Mouse (Mus musculus) kidney, postnatal 0 days (tissue): ENCODE measurements around the gene Raly. TPM values are rescaled to one million over a fixed set of nuclear protein-coding genes. Genes with fewer than 3 reads are reported as not detected.
A peak's percentile ranks its signal among the peaks of the same experiment; 100 is the strongest.

ENCODE experiments used
- ATAC-seq: fragments of 200-750 bp; cut with Nextera tagmentation; replicated peaks from 2 replicates; pipeline ENCODE4 v1.8.0; 2017; ENCODE audit warnings: low read depth, moderate number of reproducible peaks, moderate TSS enrichment, moderate library complexity; ENCODE audit not compliant: low FRiP score
- DNase-seq: peaks from one replicate; pipeline ENCODE4 v3.0.0-alpha.2; 2016; ENCODE audit warnings: low spot score
- H3K27ac ChIP-seq: fragments of 300-500 bp; sonication (generic); 2 replicates; pipeline ENCODE4 v1.5.1; 2014; ENCODE audit warnings: mild to moderate bottlenecking
- H3K27me3 ChIP-seq: fragments of 300-500 bp; sonication (generic); 2 replicates; pipeline ENCODE4 v1.6.1; 2014; ENCODE audit warnings: low read length, mixed read lengths; ENCODE audit not compliant: insufficient read depth
- H3K36me3 ChIP-seq: fragments of 300-500 bp; sonication (generic); 2 replicates; pipeline ENCODE4 v1.6.1; 2014; ENCODE audit warnings: low read length, mixed read lengths; ENCODE audit not compliant: insufficient read depth
- H3K4me1 ChIP-seq: fragments of 300-500 bp; sonication (generic); replicated peaks from 2 replicates; pipeline ENCODE4 v1.6.1; 2014; ENCODE audit warnings: antibody characterized with exemption, low read length, mixed read lengths; ENCODE audit not compliant: insufficient read depth
- H3K4me2 ChIP-seq: fragments of 300-500 bp; sonication (generic); 2 replicates; pipeline ENCODE4 v1.6.1; 2014; ENCODE audit warnings: mild to moderate bottlenecking, low read length, moderate library complexity, mixed read lengths
- H3K4me3 ChIP-seq: fragments of 300-500 bp; sonication (generic); replicated peaks from 2 replicates; pipeline ENCODE4 v1.5.1; 2014; ENCODE audit warnings: low read depth, low read length
- H3K9ac ChIP-seq: fragments of 300-500 bp; sonication (generic); 2 replicates; pipeline ENCODE4 v1.6.1; 2014; ENCODE audit warnings: low read depth, low read length
- H3K9me3 ChIP-seq: fragments of 300-500 bp; sonication (generic); replicated peaks from 2 replicates; pipeline ENCODE4 v1.6.1; 2016; ENCODE audit warnings: low read length, inconsistent platforms, mixed read lengths
- CTCF ChIP-seq: IDR thresholded peaks from 2 replicates; pipeline ENCODE4 v1.5.1; 2016; ENCODE audit warnings: antibody characterized with exemption, low read depth, mild to moderate bottlenecking, moderate library complexity
- WGBS: fragments of 180-500 bp; shearing (Covaris S2); extraction: QIAGEN DNeasy Blood & Tissue Kit; methylation state at CpG from one replicate; pipeline ENCODE4 v1.1.7; 2014; 5-methylcytosine and 5-hydroxymethylcytosine counted together
- polyA plus RNA-seq: library from polyadenylated mRNA; unstranded; fragments of >200 nt; fragmentation: Nextera tagmentation; extraction: Ambion mirVana; gene quantifications from 2 replicates; pipeline ENCODE4 v1.2.1, GENCODE M21; 2015

Raly gene
- polyA plus RNA-seq, 1 experiment from 2014 or later: 31.6 TPM

DNA sequence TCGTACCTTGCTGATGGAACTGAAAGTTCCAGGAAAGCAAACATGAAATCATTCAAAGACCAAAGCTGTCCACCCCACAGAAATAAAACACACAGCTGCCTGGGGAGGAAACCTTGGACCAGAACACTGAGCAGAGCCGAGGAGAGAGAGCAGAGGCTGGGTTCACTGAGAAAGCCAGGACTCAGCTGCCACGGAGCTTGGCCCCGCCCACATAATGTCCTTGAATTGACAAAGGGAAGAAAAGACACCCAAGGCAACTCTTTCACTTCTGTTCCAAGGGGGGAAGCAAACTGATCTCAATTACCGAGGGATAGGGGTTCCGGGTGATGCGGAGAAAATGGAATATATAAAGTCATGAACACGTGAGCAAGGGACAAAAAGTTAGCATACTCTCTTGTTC is 39.0 kb upstream of the Raly start:
- Histone ChIP-seq H3K4me1 (peaks cover 9% of the 10 kb centered on the region; the same call in 1 of the 2 replicates), H3K4me3 (no peak overlapping the region), H3K27ac (no peak overlapping the region), H3K27me3 (no peaks in the 10 kb centered on the region), H3K9me3 (no peaks in the 10 kb centered on the region), H3K36me3 (no peaks in the 10 kb centered on the region), H3K9ac (no peak overlapping the region), H3K4me2 (no peak overlapping the region)
- ATAC-seq: no peak
- 57% methylated on average over 8 of the region's 8 CpGs for WGBS
- DNase-seq: no peak
- TF ChIP-seq CTCF: no peak

DNA sequence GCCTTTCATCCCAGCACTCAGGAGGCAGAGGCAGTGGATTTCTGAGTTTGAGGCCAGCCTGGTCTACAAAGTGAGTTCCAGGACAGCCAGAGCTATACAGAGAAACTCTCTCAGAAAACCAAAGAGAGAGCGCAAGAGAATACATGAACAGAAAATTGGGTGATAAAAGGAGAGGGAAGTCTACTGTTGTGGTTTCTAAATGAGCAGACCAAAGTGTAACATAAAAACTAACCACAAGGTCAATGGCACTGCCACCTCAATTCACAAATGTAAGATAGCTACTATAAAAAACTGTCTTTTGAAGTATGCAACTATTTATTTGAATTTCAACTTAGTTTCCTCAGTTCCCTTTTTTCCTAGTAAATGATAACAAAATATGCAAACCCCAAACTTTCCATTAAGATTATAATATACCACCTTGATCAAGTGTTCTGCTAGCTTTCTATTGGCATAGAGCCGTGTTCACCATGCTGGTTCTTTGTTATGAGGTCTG is 36.8 kb upstream of the Raly start:
- Histone ChIP-seq H3K27me3 (no peaks in the 10 kb centered on the region), H3K4me3 (no peak overlapping the region), H3K9ac (no peak overlapping the region), H3K4me1 (peaks cover 7% of the 10 kb centered on the region; the same call in 1 of the 2 replicates), H3K27ac (no peak overlapping the region), H3K9me3 (no peaks in the 10 kb centered on the region), H3K4me2 (no peak overlapping the region), H3K36me3 (no peaks in the 10 kb centered on the region)
- TF ChIP-seq CTCF: no peak
- 93% methylated on average over 2 of the region's 2 CpGs for WGBS
- no peak for ATAC-seq
- DNase-seq: no peak

DNA sequence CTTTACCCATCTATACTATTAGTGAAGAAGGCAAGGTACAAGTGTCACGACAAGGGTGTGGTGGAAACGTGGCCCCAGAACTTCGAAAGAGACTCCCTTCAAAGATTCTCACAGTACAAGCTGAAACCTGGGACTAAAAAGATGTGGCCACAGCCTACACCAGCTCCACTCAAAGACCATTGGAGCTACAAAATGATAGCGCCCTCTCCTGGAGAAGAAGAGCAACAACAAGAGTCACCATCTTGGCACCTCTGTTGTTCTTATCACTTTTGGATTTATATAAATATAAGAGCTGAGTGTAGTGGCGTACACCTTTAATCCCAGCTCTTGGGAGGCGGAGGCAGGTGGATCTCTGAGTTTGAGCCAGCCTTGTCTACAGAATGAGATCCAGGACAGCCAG is 35.1 kb upstream of the Raly start:
- H3K27ac ChIP-seq: no peak overlapping the region
- H3K4me1 ChIP-seq: no peaks in the 10 kb centered on the region
- WGBS: 66% methylated on average over 6 of the region's 6 CpGs
- H3K27me3 ChIP-seq: no peaks in the 10 kb centered on the region
- no peak overlapping the region for H3K4me2 ChIP-seq
- no peaks in the 10 kb centered on the region for H3K36me3 ChIP-seq
- H3K4me3 ChIP-seq: no peak overlapping the region
- no peak overlapping the region for H3K9ac ChIP-seq
- DNase-seq (peak; percentile 57), ATAC-seq (no peak)
- peak; percentile 66 for TF ChIP-seq CTCF
- no peaks in the 10 kb centered on the region for H3K9me3 ChIP-seq

DNA sequence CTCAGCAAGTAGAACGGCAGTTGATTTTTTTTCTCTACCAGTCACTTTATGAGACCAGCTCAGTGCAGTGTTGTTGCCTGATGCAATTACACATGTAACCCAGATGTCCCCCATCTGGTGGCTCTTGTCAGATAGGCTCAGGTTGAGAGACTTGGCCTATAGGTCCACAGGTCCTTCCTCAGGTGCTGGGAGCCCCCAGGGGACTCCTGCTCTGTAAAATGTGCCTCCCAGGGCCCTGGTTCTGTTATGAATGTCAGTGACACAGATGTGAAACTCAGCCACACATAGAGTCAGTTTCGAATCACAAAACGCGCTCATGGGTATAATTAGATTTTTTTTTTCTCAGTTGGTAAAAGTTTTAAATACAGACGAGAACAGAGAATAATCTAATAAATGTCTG is 33.2 kb upstream of the Raly start:
- no peak for ATAC-seq
- H3K9me3 ChIP-seq: no peaks in the 10 kb centered on the region
- no peak overlapping the region for H3K27ac ChIP-seq
- H3K36me3 ChIP-seq: no peaks in the 10 kb centered on the region
- no peaks in the 10 kb centered on the region for H3K27me3 ChIP-seq
- H3K9ac ChIP-seq: no peak overlapping the region
- no peak for DNase-seq
- 85% methylated on average over 5 of the region's 5 CpGs for WGBS
- no peak overlapping the region for H3K4me3 ChIP-seq
- H3K4me2 ChIP-seq: no peak overlapping the region
- no peak for TF ChIP-seq CTCF
- no peaks in the 10 kb centered on the region for H3K4me1 ChIP-seq

DNA sequence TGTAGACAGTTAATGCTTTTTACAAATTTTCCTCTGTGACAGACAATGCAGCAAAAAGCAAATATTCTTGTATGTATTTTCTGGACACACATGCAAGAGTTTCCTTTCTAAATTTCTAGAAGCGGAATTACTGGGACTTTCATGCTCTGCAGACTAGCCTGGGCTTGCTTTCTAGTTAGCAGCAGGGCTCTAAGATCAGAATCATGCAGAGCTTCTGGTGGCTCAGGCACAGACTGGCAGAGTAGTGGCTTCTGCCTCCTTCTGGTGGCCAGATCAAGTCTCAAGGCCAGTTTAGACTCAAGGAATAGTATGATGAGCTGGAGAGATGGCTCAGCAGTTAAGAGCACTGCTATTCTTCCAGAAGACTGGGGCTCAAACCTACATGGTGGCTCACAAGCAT is 32.4 kb upstream of the Raly start:
- no peaks in the 10 kb centered on the region for H3K4me1 ChIP-seq
- no peak overlapping the region for H3K4me3 ChIP-seq
- H3K27me3 ChIP-seq: no peaks in the 10 kb centered on the region
- no peak overlapping the region for H3K27ac ChIP-seq
- 98% methylated on average over 1 of the region's 1 CpGs for WGBS
- H3K9me3 ChIP-seq: no peaks in the 10 kb centered on the region
- H3K9ac ChIP-seq: no peak overlapping the region
- DNase-seq (no peak), ATAC-seq (no peak)
- H3K4me2 ChIP-seq: no peak overlapping the region
- H3K36me3 ChIP-seq: no peaks in the 10 kb centered on the region
- TF ChIP-seq CTCF: no peak

DNA sequence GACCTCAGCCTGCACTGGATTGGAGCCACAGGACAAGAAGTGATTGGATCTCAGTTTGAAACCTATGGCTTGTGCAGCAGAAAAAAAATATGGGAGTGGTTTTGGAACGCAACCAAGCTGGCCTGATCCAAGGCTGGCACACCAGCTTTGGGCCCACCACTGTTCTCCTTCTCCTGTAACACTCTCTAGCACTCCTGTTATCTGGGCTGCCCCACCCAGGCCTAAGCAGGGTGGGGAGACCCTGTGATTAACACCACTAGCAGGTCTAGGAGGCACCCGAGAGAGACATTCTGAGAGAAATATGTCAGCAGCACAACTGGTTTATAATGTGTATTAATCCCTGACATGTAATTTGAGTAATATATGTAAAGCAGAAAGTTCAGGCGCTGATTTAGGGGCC is 27.7 kb upstream of the Raly start:
- ATAC-seq (no peak), DNase-seq (no peak)
- no peak overlapping the region for H3K27ac ChIP-seq
- no peak overlapping the region for H3K4me2 ChIP-seq
- no peaks in the 10 kb centered on the region for H3K4me1 ChIP-seq
- H3K4me3 ChIP-seq: no peak overlapping the region
- no peaks in the 10 kb centered on the region for H3K9me3 ChIP-seq
- WGBS: 65% methylated on average over 3 of the region's 3 CpGs
- no peaks in the 10 kb centered on the region for H3K36me3 ChIP-seq
- no peak overlapping the region for H3K9ac ChIP-seq
- no peak for TF ChIP-seq CTCF
- no peaks in the 10 kb centered on the region for H3K27me3 ChIP-seq

DNA sequence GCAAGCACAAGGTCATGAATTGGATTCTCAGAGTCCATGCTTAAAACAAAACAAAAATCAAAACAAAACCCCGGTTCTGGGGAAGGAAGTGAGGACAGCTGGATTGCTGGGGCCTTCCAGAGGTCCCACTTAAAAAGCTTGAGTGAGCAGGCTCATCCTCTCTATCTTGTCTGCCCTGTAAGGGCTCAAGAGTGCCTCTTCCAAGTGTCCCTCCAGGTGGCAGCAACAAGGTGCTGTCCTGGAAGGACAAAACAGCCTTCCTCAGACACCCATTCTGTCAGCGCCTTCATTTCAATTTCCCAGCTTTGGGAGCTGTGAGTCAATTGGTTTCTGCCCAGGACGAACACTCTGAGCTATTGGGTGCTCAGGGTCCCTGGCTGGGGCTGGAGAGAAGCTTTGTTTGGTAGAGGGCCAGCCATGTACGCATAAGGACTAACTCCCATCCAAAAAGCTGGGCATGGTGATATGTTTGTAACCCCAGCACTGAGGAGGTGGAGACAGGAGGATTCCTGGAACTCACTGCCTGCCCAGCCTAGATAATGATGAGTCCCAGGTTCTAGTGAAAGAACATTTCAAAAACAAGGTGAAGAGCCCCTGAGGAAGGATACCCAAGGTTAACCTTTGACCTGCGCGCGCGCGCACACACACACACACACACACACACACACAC is 25.9 kb upstream of the Raly start:
- no peaks in the 10 kb centered on the region for H3K27me3 ChIP-seq
- peak; percentile 29 for DNase-seq
- no peaks in the 10 kb centered on the region for H3K9me3 ChIP-seq
- no peak overlapping the region for H3K9ac ChIP-seq
- no peaks in the 10 kb centered on the region for H3K4me1 ChIP-seq
- H3K4me2 ChIP-seq: no peak overlapping the region
- H3K4me3 ChIP-seq: no peak overlapping the region
- no peaks in the 10 kb centered on the region for H3K36me3 ChIP-seq
- peak; percentile 46; the same call in 1 of the 2 replicates for TF ChIP-seq CTCF
- no peak overlapping the region for H3K27ac ChIP-seq
- 80% methylated on average over 9 of the region's 9 CpGs for WGBS
- ATAC-seq: no peak
